Mouse (Mus musculus) layer of hippocampus, postnatal 14 days (tissue): ENCODE results near the gene Tbxas1. TPM values are rescaled to one million over a fixed set of nuclear protein-coding genes. Genes with fewer than 3 reads are reported as not detected.

Experiments
- DNase-seq, 2 experiments: peaks; one replicate each; pipeline ENCODE4 v3.0.0; 2021 to 2022; ENCODE audit warnings: low spot score in 2 of 2, mixed read lengths in 1 of 2
- total RNA-seq, 2 experiments: library from RNA; stranded (reverse); gene quantifications; 2 replicates each; pipeline ENCODE4 v1.2.3; 2021

Tbxas1 gene
- total RNA-seq, 2 experiments from 2014 or later = 1.9 to 3.1 TPM

DNA sequence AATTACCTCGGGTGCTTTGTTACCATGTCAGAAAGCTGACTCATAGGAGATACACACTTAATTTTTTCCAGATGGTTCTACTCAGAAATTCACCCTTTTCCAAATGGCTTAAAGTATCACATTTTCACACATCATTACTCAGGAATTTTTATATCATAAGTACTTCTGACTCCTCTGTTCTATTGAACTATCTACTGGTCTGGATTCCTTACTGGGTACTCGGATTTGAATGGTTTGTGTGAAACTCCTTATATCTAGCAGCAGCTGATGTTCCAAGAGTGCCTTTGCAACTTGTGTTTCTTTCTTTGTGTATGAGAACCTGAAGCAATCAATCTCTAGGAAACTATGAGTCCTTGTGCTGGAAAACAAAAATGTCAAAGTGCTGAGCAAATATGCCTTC is 81.4 kb downstream of the Tbxas1 start:
- no peak for DNase-seq

DNA sequence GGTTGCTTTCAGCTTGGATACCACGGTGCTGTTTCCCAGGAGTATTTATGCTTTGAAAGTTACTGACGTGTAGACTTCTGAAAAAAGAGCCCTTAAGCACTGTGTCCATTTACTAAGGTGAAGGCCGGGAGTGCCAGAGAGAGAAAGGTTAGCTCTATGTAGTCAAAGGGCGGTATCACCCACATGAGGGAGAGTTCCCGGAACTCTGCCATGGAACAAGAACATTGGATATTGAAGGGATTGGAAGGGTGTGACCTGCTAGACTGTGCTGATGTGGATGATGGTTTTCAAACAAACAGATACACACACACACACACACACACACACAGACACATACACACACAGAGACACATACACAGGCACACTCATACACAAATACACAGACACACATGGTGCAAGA is 82.0 kb downstream of the Tbxas1 start:
- no peak for DNase-seq

DNA sequence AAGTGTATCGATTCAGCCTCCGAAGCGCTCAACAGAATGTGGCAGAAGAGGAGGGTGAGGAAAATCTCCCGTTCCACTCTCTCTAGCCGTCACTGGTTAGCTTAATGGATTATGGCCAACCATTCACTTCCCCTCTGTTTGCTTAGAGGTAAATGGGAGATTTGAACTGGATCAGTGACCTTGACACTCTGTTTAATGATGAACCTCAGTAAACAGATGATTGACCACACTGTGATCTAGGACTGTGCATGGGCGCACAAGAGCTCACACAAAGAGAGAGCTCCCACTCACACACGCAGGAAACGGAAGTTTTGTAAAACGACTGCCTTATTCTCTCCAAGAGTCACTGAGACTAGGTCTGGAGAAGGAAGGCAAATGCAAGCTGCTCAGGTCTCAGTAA is 84.3 kb downstream of the Tbxas1 start:
- no peak for DNase-seq

DNA sequence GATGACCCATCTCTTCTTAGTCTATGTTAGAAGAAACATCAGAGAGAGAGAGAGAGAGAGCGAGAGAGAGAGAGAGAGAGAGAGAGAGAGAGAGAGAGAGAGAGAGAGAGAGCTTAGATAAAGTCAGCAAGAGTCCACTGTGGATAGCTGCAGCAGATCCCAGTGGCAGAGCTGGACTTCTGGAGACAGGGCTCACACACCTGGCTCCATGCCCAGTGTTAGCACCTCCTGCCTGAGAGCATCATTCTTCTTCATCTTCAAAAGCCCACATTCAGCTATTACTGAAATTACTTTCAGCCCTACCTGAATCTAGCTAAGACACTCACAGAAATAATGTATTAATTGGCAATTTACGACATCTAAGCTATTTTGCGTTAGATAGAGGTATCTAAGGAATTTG is 85.2 kb downstream of the Tbxas1 start:
- no peak for DNase-seq

DNA sequence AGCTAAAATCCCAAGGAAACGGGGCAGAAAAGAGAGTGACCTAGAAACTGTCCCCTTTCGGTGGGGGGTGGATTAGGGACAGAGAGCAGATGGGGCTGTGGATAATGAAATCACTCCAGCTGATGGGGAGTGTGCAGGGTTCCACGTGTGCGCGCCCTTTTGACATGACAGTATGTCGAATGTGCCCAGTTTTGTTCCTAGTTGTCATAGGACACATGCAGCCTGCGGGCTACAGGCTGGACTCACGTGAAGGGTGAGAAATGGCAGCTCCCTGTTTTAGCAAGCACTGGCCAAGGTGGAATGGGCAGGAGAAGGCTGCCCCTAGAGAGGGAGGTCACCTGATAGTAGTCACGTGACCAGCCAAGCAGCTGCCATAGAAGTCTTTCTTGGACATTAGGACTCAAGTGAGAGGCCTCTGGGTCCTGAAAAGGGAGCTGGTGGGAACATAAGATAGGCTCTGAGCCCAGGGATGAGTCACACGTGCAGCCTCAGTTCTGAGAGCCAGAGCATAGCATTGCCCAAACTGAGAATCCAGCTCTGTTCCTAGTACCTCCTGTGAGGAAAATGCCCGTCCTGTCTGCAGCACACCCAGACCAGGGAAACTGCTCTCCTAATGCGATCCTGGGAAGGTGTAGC is 85.7 kb downstream of the Tbxas1 start:
- peak in 1 of 2 experiments; percentile 26 for DNase-seq

DNA sequence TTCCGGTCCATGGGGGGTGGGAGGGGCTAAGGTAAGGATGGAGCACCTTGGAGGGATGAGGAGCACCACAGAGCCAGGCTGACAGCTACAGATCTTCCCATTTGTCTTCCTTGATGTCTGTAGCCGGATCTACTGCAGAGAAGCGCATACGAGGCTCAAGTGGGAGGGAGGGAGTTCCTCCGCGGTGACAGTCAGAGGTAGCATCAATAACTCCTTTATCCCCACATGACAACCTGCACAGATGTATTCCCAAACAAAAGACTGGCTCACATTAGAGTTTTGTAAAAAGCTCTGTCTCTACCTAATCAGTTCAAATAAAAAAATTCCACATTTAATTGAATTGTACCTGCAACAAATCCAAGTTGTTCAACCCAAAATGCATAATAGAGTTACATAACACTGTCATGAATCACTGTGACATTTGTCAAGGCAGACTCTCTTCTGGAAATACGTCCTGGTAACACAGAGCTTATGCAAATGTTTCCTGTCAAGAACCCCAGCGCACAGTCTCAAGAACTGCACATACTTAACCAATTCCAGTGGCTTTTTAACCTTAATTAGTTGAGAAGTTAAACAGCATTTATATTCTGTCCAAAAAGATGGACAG is 86.3 kb downstream of the Tbxas1 start:
- DNase-seq = peak in 1 of 2 experiments; percentile 18

DNA sequence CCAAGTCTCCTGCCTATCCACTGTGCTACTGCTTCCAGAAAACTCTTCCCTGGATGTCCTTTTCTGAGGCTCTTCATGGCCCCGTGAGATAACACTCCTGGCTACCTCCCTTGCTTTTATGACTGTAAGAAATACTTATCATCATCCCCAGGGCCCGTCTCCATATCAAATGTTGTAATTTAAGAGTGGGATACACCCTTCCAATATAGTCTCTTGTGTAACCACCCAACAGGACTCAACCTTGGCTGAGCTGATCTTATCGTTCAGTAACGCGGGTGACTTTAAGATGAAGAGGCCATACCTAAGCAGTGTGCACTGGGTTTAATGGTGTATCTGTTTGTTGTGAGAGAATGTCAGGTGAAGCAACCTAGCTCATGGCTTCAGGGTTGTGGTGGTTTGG is 91.6 kb downstream of the Tbxas1 start:
- DNase-seq = no peak

DNA sequence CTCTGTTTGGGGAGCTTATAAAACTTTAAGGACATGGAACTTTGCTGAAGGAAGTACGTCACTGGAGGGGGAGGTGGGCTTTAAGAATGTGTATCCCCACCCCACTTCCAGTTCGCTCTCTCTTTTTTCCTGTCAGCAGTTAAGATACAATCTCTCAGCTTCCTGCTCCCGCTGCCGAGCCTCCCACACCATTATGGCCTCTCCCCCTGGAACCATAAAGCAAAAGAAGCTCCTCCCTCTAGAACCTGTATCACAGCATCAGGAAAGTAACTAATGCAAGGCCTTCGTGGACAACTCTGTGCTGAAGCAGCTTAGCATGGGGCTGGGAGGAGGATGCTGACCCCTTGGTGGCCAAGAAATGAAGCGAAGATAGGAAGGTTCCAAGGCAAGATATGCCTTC is 92.1 kb downstream of the Tbxas1 start:
- DNase-seq = no peak

DNA sequence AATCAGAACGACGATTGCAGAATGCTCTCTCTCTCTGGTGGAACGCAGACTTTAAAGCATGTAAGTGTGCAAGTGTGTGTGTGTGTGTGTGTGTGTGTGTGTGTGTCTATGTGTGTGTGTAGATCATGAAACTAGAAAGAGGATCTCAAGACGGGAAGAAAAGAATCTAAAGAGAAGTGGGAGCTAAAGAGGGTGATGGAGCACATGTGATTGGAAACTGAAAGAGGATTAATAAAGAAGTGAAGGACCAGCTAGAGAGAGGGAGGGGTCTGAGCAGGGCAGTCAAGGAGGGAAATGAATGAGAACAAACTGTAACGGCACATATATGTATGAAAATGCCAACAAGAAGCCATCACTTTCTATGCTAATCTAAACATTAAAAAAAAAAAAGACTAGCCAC is 92.8 kb downstream of the Tbxas1 start:
- no peak for DNase-seq

DNA sequence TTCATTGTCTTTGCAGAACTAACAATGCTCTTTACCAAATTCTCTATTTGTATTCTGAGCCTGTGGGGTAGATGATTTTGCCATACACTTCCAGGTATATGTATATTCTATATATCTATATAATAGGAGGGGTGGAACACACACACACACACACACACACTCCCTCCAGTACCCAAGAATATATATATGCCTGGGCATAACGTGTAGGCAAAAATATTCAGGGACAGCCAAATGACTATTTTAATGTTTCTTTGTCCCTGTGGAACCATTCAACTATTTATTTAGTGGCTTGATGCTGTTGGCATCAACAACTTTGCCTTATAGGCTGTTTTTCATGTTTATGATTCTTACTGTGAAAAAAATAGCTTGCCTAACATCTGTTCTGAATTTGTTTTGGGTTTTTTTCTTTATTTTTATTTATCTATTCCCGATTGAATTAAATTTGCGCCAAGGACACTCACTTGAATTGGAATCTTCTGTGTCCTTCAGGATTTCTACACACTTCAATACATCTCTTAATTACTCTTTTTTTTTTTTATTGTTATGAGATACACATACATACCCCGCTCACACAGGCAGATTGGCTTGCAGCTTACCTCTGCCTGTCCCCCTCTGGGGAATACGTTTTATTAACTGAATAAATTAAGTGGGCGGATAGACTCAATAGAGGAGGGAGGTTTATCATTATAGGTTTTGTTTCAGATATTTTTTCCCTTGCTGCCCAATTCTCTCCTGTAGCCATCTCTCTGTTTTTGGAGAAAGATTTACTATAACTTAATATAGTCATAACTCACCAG is 94.9 kb downstream of the Tbxas1 start:
- no peak for DNase-seq

DNA sequence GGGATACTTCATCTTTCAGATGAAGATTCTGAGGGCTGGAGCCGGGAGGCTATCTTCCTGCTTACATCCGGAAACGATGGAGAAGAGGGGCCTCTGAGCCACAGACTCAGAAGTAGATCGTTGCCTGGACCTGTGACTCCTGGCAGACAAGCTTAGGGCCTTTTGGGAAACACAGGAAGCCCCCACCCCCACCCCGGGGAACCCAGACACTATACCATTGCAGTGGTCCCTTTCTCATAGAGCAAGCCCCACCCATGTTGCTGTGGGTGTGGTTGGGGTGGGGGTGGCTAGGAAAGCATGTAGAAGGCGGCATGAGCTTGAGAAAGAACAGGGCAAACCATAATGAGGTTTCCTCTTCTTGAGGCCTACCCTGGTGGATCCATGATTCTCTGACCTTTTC is 95.6 kb downstream of the Tbxas1 start:
- DNase-seq = no peak

DNA sequence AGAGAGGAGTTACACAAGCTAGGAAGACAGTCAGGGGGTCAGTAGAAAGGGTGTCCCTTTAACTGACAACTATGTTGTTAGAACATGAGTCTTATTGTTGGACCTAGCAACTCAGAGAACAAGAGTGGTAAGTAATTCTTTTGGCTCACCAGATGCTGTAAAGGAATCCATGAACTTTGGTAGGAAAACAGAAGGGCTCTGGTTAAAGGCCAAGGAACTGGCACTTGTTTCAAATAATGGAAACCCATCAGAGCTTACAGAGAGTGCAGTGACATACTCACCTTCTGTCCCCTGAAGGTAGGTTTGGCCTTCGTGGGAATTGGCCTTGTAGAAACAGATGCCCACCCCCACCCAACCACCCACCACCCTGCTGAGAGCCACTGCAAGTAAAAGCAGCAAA is 97.6 kb downstream of the Tbxas1 start:
- DNase-seq = no peak

DNA sequence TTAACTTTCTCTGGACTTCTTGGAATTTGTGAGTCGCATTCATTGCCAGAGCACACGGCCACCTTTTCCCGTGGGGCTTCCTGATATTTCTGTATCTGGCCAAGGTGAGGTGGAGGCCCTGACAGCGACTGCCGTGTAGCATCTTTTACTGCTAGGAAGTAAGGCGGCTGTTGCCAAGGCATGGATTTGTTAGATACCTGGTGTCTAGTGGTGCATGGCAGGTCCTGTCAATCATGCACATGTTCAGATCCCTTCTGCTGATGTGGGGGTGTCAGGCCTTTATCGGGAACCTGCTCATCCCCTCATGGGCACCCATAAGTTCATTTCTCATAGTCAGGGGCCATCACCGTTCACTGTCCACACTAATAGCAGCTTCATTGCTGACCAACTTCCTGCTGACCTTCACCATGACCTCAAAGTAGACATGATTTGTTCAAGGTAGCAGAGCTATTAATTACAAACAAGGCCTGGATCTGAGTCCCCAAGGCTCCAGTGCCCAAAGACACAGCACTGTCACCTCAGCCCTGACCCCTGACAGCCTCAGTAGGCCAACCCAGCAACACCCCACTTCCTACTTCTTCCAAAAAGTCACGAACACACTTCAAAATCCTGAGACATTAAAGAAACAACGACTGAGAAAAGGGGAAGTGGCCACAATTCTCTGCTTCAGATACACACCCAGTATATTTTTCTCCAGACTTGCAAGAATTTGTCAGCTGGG is 98.4 kb downstream of the Tbxas1 start:
- no peak for DNase-seq

DNA sequence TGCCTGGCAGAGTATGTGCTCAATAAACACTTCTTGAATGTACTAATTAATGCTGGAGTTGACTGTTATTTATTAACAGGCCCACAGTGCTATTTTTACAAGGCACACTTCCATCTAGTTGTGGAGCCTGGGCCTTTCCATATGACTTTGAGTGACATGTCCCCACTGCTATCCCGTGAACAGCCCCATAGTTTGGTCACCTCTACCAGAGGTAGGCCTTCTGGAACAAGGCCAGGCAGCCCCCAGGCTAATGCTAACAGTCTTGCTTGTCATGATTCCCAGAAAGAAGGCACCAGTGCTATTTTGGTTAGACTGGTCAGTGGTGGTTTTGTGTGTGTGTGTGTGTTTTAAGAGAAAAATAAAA is 98.9 kb downstream of the Tbxas1 start:
- no peak for DNase-seq

DNA sequence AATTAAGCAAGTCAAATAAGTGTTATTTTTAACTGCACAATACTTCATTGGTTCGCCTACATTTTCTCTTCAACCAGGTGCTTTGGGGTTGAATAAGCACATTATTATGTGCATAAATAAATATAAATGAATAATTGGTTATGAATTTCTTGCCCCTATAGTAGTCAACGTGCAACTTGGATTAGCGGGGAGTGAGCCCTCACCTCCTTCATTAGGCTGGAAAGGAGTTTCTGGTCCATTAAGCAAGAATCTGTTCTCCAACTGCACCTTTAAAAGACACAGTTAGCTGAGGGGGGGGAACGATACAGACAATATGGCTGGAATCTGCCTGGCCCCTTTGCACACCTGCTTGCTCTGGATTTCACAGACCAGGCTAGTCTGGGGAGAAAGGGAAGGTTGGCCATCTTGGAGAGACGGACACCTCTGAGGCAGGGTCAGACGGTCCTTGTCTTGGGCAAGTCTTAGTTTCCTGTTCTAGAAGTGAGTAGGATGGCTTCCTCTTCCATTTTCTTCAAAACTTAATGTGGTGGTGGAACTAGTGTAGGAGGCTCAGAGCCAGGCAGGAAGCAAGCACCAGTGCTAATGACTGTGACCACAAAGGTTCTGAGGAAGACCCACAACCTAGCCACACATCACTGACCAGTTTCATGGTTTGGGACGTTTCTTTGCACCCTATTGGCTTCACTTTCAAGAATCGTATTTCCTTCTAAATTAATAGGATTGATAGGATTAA is 99.5 kb downstream of the Tbxas1 start:
- DNase-seq = no peak

DNA sequence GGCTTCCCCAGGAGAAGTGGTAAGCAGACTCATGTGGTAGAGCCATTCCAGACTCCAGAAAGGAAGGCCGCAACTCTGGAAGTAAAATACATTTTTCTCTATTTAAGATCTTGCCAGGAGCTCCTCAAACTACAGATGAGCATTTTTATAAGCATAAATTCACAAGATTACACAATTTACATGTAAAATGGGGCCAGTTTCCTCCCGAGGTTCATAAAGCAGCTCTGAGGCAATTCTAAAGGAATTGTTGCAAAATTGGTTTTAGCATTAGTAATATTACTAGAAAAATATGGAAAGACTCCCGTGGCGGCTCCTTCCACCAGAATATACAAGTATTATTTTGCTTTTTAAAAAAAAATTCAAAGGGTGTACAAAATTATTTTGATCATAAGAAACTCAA is 100.7 kb downstream of the Tbxas1 start:
- DNase-seq = no peak

DNA sequence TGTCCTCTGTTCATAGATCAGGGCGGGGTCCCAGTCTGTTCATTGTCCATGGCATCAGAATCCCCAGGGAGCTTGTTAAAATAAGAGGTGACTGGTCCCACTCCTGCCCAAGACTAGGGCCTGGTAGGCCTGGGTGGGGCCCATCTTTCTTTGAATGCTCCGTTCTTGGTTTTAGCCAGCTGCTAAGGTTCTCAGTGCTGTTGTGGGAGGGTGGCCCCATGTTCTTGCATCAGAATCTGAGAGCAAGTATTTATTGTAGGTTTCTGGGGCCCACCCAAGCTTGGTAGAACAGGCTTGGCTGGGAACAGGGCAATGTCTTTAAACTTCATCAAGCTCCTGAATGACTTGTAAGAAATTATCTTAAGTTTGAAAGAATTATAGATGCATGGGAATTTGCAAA is 101.2 kb downstream of the Tbxas1 start:
- DNase-seq = no peak

DNA sequence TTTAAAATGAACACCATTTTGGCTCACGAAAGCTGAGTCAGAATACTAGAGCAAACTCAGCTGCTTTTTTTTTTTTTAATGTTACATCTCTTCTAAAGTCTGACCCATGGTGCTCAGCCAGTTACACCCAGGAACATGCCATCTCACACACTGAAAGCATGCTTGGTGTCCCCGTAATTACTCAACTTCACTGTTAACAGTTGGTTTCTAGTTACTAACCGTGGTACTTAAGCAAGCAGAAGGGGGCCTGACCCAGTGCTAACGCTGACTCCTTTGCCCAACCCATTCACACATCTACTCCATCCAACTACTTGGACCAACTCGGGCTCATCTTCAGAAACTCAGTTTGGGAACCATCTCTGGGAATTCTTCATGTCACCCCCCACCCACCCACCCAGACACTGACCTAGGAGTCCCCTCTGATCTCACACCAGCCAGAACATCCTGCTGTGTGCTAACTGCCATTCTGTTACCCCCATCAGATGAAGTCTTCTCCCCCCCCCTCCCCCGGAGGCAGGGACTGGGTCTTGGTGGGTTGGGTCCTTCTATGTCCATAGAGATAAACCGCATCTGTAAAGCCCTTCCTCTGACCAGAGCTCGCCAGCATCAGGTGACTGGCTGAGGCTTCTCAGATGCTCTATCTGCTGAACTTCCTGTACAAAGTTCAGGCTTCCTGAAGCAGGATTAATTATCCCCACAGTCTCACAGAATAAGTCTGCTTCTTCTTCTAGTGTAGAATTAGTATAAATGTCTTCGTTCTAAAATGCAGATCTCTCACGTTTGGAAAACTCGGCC is 105.9 kb downstream of the Tbxas1 start:
- DNase-seq = no peak

DNA sequence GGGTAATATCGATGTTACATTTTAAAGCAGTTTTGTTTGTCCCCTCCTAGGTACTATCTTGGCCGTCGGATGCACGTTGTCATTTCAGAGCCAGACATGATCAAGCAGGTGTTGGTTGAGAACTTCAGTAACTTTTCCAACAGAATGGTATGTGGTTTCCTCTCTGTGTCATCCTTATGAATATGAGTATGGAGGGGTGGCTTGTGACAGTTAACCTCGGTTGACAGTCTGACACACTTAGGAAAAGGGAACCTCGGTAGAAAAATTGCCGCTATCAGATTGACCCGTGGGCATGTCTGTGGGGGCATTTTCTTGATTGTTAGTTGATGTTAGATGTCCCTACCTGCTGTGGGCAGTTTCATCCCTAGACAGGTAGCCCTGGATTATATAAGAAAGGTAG is 106.9 kb downstream of the Tbxas1 start:
- no peak for DNase-seq

DNA sequence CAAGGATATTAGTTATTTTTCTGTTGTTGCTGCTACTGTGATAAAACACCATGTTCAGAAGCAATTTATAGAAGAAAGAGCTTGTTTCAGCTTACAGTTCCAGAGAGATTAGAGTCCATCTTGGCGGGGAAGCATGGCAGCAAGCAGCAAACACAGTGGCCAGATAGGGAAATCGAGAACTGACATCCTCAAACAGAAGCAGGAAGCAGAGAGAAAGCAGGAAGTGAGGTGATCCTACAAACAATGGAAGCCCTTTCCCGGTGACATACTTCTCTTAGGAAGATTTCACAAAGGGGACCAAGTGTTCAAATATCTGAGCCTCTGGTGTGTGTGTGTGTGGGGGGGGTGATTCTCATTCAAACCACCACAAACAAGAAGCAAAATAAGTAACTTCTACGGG is 107.5 kb downstream of the Tbxas1 start:
- DNase-seq = no peak
